Mouse (Mus musculus): ENCODE results near the gene Stpg3.

The Stpg3 gene

DNA sequence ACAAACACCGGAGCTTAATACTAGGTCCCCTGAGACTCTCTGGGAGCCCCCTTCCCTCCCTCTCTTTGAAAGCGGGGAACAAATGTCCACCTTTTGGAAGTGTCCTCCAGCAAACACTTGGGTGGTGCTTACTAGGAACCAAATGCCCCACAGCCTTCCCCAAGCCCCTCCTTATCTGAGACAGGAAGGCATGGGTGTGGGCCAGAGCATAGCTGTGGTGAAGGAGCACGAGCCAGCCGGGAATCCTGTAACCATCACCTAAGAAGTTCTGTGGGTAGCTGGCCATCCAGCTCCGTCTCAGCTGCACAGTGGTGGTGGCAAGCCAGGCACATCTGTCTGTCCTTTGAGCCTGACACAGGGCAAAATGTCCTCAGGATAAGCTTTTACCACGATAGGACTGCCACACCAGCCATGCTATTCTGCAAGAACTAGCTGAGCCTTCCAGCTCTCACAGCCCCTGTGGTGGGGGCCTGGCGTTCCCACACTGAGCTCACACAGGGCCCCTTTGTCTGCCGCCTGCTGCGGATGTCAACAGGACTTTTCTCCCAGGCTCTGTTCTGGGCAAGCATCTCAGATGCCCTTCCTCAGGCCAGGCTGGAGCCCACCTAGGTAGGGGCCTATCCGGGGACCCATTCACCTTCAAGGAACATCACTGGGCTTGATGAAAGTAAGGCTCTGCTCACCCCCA, 36.0 kb downstream of the Stpg3 start:
- no peak for DNase-seq

DNA sequence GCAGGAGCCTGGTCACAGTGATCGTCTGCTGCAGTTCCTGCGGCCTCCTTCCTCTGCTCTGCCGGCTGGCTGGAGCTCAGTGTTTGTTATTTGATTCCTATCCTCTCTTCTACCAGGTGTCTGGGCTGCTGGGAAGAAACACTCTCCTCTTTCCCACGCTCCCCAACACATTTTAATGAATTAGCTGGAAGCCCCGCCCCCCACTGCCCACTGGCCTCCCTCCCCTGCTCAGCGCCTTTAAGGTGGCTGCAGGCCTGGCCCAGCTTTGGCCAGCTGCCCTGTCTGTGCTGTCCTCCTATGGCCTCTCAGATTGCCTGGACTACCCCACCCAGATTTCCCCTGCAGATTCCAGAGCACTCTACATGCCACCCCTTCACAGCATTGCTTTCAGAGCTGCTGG, 36.8 kb downstream of the Stpg3 start:
- no peak for DNase-seq

DNA sequence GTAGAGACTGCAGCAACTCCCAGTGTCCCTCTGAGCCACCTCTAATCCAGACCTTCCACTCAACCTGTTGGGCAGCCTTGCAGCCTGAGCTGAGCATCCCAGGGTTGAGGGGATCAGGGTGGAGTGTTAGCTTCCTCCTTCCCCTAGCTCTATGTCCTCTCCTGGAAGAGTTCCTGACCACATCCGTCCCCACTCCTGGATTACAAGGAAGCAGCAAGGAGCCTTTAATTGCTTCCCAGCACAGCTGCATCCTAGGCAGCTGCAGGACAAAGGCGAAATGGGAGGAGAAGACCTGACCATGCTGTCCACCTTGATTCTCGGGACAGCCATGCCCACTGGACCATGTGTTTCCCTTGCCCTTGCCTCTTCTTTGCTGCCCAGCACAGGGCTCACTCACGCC, 37.4 kb downstream of the Stpg3 start:
- DNase-seq: no peak

DNA sequence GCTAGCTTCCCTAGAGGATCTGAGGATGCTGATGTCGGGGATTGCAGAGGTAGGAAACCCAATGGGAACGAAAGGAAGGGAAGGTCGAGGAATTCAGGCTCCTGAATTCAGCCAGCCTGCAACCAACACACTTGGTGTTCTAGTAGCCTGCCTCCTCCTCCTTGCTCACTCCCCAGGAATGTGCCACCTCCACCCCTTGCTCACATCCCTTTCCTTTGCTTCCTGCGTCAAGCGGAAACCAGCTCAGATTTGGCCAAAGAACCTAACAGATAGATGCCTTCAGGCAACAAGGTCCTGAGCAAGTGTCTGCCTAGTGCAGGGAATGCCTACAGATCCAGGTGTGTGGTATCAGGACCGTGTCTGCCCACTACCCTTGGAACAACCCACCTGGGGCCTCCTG, 37.9 kb downstream of the Stpg3 start:
- no peak for DNase-seq

DNA sequence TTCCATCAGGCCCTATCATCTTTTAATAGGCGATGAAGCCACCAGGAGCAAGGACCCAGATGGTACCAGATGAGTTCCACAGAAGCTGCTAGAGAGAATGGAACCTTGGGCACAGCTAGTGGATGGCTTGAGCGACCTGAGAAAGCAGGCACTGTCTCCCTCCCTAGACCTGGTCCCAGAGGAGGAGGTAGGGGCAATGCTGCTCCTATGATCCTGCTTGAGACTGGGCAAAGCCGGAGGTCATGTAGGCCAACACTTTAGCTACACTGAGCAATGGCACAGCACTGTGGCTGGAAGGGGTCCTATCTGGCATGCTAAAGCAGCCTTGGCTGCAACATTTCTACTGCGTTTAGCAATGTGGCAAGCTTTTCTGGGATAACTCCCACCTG, 38.8 kb downstream of the Stpg3 start:
- no peak for DNase-seq

DNA sequence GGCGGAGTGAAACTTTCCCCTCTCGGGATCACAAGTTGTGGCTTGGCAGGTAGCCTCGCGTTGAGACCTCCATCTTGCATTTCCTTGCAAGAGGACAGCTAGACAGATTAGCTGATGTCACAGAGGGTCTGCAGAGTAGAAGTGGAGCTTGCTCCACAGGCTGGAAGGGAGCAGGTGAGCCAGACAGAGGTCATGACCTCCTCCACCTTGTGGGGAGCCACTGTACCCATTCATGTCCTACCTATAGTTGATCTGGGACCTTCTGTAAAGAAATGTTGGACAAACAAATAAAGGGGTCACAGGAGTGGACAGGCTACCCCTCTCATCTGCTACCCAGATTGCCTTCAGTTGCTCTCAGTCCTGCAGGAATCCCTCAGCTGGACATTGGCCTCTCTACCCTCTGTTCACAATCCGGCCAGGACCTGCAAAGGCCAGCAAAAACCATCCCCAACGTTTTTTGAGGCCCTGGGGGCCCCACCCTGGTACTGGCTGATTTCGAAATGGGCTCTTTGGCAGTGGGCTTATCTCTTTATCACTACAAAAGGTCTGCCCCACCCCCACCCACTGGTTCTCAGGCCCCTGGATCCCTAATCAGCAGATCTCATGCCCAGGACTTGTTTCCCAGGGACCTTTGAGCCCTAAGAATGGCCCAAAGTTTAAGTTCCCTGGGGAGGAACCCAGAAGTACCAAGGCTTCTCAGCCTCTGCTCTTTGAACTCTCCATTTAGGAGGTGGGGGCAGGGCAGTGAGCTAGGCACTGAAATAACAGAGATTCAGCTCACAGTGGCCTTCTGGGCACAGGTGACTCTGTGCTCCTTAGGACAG, 39.4 kb downstream of the Stpg3 start:
- no peak for DNase-seq

DNA sequence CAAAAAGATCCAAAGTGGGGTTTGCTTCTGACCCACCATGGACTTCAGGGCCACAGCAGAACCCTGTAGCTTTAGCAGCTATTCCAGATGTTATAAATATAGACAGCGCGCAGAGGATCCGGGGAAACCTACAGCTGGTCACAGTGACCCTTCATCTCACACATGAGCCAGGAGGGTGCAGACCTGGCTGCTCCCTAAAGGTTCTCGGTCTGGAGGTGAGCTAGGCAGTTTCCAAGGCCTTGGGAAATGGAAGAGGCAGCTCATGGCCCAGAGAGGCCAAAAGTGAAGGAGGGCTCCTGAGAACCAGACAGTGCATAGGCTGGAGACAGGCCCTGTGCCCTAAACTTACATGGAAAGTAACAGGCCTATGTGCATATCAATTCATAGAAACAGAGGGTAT, 40.6 kb downstream of the Stpg3 start:
- DNase-seq: no peak

DNA sequence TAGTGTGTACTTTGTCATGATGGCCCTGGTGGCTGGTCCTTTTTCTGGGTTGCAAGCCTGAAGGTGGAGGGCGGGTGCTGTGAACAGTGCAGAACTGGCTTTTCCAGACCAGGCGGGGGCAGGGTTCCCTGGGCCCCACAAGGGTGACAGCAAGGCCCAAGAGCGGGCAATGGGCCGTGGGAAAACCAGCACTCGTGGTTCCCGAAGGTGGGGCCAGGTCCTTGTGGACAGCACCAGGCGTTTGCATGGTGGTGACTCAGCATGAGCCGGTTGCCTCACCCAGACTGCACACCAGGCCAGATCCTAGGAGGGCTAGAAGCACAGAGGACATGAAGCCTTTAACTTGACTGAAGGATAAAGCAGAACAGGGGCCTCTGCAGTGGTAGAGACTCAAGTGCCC, 41.8 kb downstream of the Stpg3 start:
- no peak for DNase-seq

DNA sequence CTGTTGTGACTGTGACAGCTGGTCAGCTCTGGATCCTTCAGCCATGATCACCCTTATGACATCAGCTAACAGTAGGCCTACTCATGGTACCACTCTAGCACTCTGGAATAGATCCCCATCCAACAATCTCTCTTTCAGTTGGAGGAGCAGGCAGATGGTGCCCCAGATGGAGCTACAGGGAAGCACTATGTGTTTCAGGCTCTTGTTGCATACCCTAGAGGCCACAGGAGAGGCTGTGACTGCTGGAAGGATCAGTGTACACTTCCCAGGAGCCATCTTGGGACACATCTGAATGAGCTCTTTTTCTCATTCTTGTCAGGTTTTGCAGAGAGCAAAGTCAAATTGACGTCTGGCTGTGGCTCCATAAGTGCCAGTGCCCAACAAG, 42.7 kb downstream of the Stpg3 start:
- no peak for DNase-seq

DNA sequence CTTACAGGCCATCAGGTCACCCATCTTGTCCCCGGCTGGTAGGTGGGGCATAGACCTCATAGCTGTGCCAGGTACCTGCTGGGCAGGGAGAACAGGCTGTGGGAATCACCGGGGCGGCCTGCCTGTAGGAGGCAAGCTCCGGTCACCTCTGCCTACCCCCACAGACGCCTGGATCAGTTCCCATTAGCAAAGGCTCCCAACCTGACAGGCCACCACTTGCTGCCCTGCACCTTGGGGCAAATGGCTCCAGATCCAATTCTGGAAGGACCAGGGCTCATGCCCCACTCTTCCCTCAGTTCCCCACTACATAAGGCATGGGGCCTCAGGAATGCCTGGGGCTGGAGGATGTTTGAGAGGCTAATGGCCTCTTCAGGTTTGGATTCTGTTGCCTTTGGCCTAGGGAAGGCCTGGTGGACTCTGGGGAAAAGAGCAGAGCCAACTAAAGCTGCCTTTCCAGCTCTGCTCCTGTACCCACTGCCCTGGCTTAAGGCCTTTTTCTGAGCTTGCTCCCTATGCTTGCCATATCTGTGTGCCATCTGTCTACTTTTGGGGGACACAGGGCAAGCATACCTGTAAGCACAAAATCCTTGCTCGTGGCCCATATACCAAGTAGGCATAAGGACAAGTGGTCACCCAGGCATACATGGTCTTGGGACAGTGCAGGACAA, 43.2 kb downstream of the Stpg3 start:
- no peak for DNase-seq

DNA sequence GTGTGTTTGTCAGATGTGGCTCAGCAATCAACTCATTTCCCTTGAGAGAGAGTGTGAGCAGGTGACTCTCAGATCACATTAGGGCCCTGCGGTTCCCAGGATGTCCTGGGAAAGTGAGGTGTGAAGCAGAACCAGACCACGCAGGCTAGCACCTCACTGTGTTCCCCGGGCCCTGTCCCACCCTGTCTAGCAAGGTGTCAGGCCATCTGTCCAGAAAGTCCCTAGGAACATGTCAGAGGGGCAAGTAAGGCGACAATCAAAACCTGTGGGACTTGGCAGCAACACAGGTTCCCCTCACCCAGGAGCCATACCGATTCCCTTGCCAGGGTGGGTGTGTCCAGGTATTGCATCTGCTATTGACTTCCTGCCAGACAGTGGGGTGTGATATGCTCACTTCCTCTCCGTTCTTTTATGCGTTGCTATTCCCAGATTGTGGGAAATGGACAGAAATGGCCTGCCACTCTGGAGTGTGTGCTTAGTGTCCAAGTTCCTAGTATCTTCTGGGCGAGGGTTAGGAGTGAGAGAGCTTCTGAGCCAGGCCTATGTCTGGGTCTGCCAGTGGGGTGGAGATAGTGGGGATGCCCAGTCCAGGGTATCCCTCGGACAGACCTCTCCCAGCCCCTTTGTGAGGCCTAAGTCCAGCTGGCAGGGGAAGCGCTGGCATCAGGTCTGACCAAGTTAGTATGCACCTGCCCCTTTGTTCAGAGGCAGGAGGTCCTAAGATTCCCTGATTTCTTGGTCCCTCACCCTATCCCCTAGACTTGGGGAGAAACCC, 43.9 kb downstream of the Stpg3 start:
- DNase-seq: no peak

DNA sequence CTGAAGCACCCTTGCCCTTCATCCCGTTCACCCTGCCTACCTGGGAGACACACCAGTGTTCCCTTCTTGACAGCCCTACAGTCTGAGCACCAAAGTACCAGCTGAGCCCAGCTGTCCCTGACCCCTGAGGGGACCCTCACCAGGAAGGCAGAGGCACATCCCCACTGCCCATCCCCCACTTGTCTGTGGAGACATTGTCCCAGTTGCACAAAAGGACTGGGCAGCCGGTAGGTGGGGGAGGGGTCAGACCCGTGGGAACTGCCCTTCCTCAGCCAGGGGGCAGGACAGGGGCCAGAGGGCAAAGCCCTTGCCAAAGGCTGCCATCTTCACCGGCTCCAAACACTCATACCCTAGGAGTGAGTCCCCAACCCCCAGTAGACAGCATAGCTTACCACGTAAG, 44.7 kb downstream of the Stpg3 start:
- no peak for DNase-seq

DNA sequence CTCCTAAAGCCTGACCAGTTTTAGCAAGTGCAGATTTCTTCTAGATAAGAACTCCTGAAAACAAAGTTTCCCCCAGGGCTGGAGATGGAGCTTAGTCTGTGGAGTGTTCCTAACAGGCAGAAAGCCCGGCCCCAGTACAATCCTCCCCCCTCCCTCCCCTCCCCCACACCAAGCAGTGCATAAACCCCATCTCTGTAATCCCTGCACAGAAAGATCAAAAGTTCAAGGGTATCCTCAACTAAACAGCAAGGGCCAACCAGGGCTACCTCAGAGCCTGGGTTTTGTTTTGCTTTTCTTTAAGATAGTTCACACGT, 45.8 kb downstream of the Stpg3 start:
- no peak for DNase-seq

DNA sequence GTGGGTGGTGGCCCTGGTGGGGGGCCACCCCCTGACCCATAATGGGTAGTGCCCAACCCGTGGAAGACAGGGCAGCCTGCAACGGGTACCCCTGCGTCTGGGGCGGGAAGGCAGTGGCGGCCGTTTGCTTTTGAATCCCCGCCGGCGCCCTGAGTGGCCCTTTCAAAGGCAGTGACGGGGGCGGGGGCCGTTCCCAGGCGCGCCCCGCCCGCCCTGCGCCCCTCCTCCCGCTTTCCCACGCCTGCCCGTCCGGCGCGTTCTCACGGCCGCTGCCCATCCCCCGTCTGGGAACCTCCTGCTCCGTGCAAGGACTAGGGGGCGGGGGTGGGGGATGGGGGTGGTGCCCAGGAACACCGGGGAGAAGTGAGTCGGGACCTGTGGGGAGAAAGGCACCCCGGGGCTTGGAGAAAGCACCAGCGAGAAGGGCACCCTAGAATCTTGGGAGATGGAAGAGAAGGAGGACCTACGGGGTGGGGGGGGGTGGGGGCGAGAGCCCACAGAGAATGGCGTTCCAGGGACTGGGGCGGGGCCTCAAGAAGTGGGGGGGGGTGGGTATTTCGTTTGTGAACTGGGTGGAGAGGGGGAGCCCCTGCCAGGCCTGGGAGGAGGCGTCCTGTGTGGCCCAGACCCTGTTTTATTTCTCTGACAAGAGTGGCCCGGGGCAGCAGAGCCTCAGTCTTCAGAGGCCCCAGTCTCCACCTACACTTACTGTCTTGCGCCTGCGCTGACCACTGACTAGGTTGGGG, 46.3 kb downstream of the Stpg3 start:
- peak; percentile 40 for DNase-seq

DNA sequence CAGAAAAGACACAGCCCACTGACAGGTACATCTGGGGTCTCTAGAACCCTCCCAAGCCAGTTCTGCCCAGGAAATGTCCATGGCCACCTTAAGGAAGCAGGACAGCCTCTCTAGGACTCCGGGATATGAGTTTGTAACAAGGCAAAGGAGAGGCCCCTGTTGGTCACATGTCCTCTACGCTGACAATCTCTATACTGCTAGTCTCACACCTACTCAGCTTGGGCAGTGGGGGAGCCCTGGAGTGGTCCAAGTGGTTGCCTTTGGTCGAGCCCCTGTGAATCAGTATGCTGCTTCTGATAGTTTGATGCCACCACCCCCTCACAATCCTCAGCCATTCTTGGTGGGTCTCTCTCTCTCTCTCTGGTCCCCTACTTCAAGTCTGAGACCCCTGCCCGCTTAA, 47.0 kb downstream of the Stpg3 start:
- no peak for DNase-seq
